Mouse (Mus musculus) neutrophil, adult 83 days (primary cell): Measurements from ENCODE around the gene Pigf. TPM values are rescaled to one million over a fixed set of nuclear protein-coding genes. Genes with fewer than 3 reads are reported as not detected.

ENCODE experiments used
- total RNA-seq, 2 experiments: library from RNA; stranded (reverse); gene quantifications; one replicate each; pipeline ENCODE4 v1.2.4; 2023

The Pigf gene
- 1 to 10 TPM; 7.2 to 8.7 TPM for total RNA-seq

DNA sequence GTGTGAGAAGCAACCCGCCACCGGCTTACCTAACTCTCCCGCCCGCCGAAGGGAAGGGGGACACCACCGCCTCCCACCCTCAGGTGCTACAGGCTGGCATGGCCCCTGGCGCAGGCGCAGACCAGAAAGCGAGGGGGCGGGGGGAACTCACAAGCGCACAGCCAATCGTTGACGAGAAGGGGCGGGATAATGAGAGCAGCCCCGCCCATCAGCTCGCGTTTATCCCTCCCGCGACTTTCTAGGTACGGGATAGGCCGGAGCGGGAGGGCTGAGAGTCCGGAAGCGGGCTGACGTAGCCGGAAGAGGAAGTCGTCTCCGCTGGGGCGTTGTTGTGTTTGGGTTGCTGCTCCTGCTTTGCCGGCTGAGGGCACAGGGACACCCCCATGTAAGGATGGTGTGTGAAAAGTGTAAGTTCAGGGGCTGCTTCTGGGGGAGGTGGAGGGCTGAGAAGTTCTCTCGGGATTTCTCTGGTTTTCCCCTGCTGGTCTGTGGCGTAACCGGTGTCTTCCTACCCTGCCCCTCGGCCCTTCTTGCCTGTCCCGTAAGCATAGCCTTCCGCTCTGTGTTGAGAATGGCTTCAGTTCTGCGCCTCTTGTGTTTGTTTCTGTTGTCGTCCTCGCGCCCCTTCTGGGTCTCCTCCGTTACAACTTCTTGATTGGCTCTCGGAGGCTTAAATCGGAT lies at the start of gene Pigf, which contains the start of gene Cript:
TSS of gene Pigf (minus strand) at position 138 of the 681 bp plus-strand sequence.
TSS of gene Cript (plus strand) at position 282 of the 681 bp plus-strand sequence.

GRCm38 (mm10) chr17:86962894-86963585 lies 62.2 kb downstream of the Pigf start, which contains the start of gene Rhoq:
Rhoq (plus strand) TSS chr17:86963082.

GRCm38 (mm10) chr17:86947840-86948796 lies 77.1 kb downstream of the Pigf start, which contains the start of gene Atp6v1e2:
Atp6v1e2 (minus strand) TSS chr17:86947897.

Other genes with a start within 250 kb of the Pigf start
- gene Tmem247, start 108.1 kb downstream of the Pigf start, total RNA-seq = not detected
- not detected for gene Atp6v1e2, start 77.5 kb downstream of the Pigf start, total RNA-seq
- gene Rhoq, start 62.3 kb downstream of the Pigf start, total RNA-seq = 10 to 100 TPM in 1 of 2 experiments, 1 to 10 TPM in 1; 8.5 to 10.9 TPM
- 10 to 100 TPM; 60.5 to 63.1 TPM for gene Cript, start 144 bp upstream of the Pigf start, total RNA-seq
- gene Socs5, start 82.3 kb upstream of the Pigf start, total RNA-seq = 1 to 10 TPM; 5.5 to 5.7 TPM
- gene Mcfd2, start 240.5 kb upstream of the Pigf start, total RNA-seq = 10 to 100 TPM; 23.2 to 25.4 TPM